Mouse (Mus musculus) midbrain, embryonic 14.5 days (tissue): Measurements from ENCODE around the gene Hoxc6. TPM values are rescaled to one million over a fixed set of nuclear protein-coding genes. Genes with fewer than 3 reads are reported as not detected.

Experiments
- ATAC-seq: fragments of 200-750 bp; cut with Nextera tagmentation; 2 replicates; pipeline ENCODE4 v1.8.0; 2017; ENCODE audit warnings: moderate number of reproducible peaks, moderate library complexity; ENCODE audit not compliant: low FRiP score, low TSS enrichment
- DNase-seq: peaks from one replicate; pipeline ENCODE4 v3.0.0-alpha.2; 2015
- H3K27ac ChIP-seq: fragments of 300-500 bp; sonication (generic); replicated peaks from 2 replicates; pipeline ENCODE4 v1.5.1; 2014; ENCODE audit warnings: mild to moderate bottlenecking, low read depth, low read length, moderate library complexity
- H3K27me3 ChIP-seq: fragments of 300-500 bp; sonication (generic); 2 replicates; pipeline ENCODE4 v1.6.1; 2014; ENCODE audit warnings: low read length, control low read depth, mixed read lengths; ENCODE audit not compliant: control insufficient read depth, insufficient read depth
- H3K36me3 ChIP-seq: fragments of 300-500 bp; sonication (generic); 2 replicates; pipeline ENCODE4 v1.6.1; 2014; ENCODE audit warnings: low read length, control low read depth; ENCODE audit not compliant: control insufficient read depth, insufficient read depth
- H3K4me1 ChIP-seq: fragments of 300-500 bp; sonication (generic); 2 replicates; pipeline ENCODE4 v1.6.1; 2014; ENCODE audit warnings: mild to moderate bottlenecking, antibody characterized with exemption, low read length, control low read depth; ENCODE audit not compliant: control insufficient read depth, insufficient read depth
- H3K4me2 ChIP-seq: fragments of 300-500 bp; sonication (generic); 2 replicates; pipeline ENCODE4 v1.6.1; 2014; ENCODE audit warnings: mild to moderate bottlenecking, low read length, moderate library complexity
- H3K4me3 ChIP-seq: fragments of 300-500 bp; sonication (generic); replicated peaks from 2 replicates; pipeline ENCODE4 v1.5.1; 2014; ENCODE audit warnings: low read depth, low read length
- H3K9ac ChIP-seq: fragments of 300-500 bp; sonication (generic); replicated peaks from 2 replicates; pipeline ENCODE4 v1.6.1; 2014; ENCODE audit warnings: mild to moderate bottlenecking, low read length, moderate library complexity
- H3K9me3 ChIP-seq: fragments of 300-500 bp; sonication (generic); 2 replicates; pipeline ENCODE4 v1.6.1; 2016; ENCODE audit warnings: low read length, control low read depth, mixed read lengths; ENCODE audit not compliant: control insufficient read depth
- WGBS: fragments of 180-500 bp; shearing (Covaris S2); extraction: QIAGEN DNeasy Blood & Tissue Kit; methylation state at CpG from one replicate; pipeline ENCODE4 v1.1.7; 2014; 5-methylcytosine and 5-hydroxymethylcytosine counted together
- polyA plus RNA-seq: library from polyadenylated mRNA; unstranded; fragments of >200 nt; fragmentation: Nextera tagmentation; extraction: Ambion mirVana; gene quantifications from 2 replicates; pipeline ENCODE4 v1.2.1, GENCODE M21; 2014

Hoxc6 gene
- polyA plus RNA-seq, 1 experiment from 2014 or later: not detected

GRCm38 (mm10) chr15:103002156-103002555 lies 4.1 kb downstream of the Hoxc6 start:
- H3K27me3 ChIP-seq: peaks cover 99% of the 10 kb centered on the region
- no peaks in the 10 kb centered on the region for H3K36me3 ChIP-seq
- DNase-seq (no peak), ATAC-seq (no peak)
- H3K4me1 ChIP-seq: no peaks in the 10 kb centered on the region
- no peaks in the 10 kb centered on the region for H3K9me3 ChIP-seq
- no peak overlapping the region for H3K4me3 ChIP-seq
- H3K4me2 ChIP-seq: no peak overlapping the region
- H3K27ac ChIP-seq: no peak overlapping the region
- no peak overlapping the region for H3K9ac ChIP-seq
- 11% methylated on average over 4 of the region's 4 CpGs for WGBS

- no peaks in the 10 kb centered on the region for H3K9me3 ChIP-seq
- 2% methylated on average over 13 of the region's 13 CpGs for WGBS
- H3K4me2 ChIP-seq: no peak overlapping the region
- H3K4me1 ChIP-seq: no peaks in the 10 kb centered on the region
- H3K27ac ChIP-seq: no peak overlapping the region
- no peak overlapping the region for H3K4me3 ChIP-seq
- H3K27me3 ChIP-seq: peaks cover 99% of the 10 kb centered on the region
- ATAC-seq (no peak), DNase-seq (no peak)
- H3K9ac ChIP-seq: no peak overlapping the region
- no peaks in the 10 kb centered on the region for H3K36me3 ChIP-seq
These were observed 4.9 kb downstream of the Hoxc6 start for GRCm38 (mm10) chr15:103002821-103003448.

DNA sequence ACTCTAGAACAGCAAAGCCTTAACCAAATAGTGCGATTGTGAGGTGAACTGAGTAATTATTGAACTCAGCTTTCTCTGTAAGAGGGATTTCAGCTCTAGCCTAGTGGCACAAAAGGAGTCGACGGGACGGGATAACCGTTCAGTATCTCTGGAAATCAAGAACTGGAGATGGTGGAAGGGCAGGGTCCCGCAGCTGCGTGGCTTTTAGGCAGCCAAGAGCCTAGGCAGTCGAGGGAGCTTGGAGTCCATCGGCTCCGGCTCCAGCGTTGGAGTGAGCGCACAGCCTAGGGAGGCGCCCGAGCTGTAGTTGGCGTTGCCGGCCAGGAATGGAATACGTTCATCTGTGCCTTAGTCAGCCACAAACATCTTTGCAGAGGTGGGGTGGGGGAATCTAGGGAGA lies 7.3 kb downstream of the Hoxc6 start:
- WGBS: 1% methylated on average over 17 of the region's 17 CpGs
- ATAC-seq (no peak), DNase-seq (no peak)

DNA sequence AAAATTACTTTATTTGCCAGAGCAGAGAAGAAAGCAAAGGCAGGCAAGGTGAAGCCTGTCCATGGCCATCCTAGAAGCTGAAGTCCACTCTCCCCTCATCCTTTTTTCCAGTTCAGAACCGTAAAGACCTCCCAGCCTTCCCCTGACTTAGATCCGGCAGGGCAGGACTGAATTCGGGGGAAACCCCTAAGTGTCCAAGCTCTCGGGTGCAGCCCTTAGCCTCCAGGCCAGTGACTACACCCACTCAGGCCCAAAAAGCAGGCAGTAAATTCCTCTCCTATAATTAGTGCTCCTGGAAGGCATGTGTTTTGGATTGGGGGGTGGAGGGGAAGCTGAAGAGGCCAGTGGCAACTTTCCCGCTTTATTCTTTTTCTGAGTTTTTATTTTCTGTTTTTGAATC lies 7.7 kb downstream of the Hoxc6 start:
- DNase-seq: no peak
- Histone ChIP-seq H3K4me2 (no peak overlapping the region), H3K4me3 (no peak overlapping the region), H3K9me3 (no peaks in the 10 kb centered on the region), H3K9ac (no peak overlapping the region), H3K27ac (no peak overlapping the region), H3K36me3 (no peaks in the 10 kb centered on the region), H3K27me3 (peaks cover 100% of the 10 kb centered on the region), H3K4me1 (no peaks in the 10 kb centered on the region)
- 3% methylated on average over 5 of the region's 5 CpGs for WGBS
- ATAC-seq: no peak

More for the DNA sequence above, 7.3 kb downstream of the Hoxc6 start:
- H3K4me2 ChIP-seq: no peak overlapping the region
- H3K27me3 ChIP-seq: peaks cover 100% of the 10 kb centered on the region
- no peak overlapping the region for H3K9ac ChIP-seq
- no peaks in the 10 kb centered on the region for H3K4me1 ChIP-seq
- H3K36me3 ChIP-seq: no peaks in the 10 kb centered on the region
- no peaks in the 10 kb centered on the region for H3K9me3 ChIP-seq
- no peak overlapping the region for H3K27ac ChIP-seq
- no peak overlapping the region for H3K4me3 ChIP-seq

GRCm38 (mm10) chr15:103006326-103006725 lies 8.3 kb downstream of the Hoxc6 start:
- Histone ChIP-seq H3K27ac (no peak overlapping the region), H3K4me1 (no peaks in the 10 kb centered on the region), H3K27me3 (peaks cover 100% of the 10 kb centered on the region), H3K9ac (no peak overlapping the region), H3K4me2 (no peak overlapping the region), H3K9me3 (no peaks in the 10 kb centered on the region), H3K4me3 (no peak overlapping the region), H3K36me3 (no peaks in the 10 kb centered on the region)
- no peak for DNase-seq
- no peak for ATAC-seq
- WGBS: 3% methylated on average over 1 of the region's 1 CpGs

DNA sequence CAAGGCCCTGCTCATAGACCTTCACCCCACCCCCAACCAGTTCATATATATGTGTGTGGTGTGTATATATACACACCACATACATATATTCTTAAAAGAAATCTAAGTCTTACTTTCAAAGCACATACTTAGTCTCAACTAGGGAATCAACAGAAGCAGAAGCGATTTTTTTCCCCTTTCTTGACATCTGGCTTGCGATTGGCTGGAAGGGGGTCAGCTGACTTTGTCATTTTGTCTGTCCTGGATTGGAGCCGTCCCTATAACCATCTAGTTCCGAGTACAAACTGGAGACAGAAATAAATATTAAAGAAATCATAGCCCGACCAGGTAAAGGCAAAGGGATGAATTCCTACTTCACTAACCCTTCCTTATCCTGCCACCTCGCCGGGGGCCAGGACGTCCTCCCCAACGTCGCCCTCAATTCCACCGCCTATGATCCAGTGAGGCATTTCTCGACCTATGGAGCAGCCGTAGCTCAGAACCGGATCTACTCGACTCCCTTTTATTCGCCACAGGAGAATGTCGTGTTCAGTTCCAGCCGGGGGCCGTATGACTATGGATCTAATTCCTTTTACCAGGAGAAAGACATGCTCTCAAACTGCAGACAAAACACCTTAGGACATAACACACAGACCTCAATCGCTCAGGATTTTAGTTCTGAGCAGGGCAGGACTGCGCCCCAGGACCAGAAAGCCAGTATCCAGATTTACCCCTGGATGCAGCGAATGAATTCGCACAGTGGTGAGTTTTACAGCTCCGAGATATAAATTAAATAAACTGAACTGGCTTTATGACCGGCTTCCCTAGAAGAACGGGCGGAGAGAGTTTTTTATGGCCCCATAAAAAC lies 11.4 kb downstream of the Hoxc6 start:
- no peak overlapping the region for H3K4me2 ChIP-seq
- H3K4me1 ChIP-seq: no peaks in the 10 kb centered on the region

DNA sequence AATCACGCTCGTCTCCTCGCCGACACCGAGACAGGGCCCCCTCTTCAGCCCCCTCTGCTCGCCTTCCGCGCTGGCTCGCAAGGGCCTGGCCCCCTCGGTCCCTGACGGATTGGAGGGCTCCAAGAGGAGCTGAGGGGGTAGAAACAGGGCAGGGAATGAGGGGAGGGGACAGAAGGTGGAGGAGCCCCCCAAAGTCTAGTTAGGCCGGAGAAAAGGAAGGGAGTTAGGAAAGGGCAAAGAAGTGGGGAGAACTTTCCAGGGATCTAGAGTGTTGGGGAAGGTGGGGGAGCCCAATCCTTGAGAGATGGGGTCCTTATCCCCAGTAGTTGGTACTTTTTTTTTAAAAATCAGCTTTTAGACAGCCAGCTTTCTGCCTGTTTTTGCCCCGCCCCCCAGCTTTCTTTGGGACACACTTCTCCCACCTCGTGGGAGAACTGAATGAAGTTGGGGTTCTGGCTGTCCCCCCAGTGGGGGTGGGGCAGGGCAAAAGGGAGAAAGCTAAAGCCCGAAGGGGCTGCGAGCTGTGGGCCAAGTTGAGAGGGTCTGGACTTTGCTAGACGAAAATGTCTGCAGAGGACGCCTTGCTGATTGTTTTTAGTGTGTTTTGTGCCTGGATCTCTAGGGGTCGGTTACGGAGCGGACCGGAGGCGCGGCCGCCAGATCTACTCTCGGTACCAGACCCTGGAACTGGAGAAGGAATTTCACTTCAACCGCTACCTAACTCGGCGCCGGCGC lies 12.2 kb downstream of the Hoxc6 start:
- Histone ChIP-seq H3K27me3 (peaks cover 98% of the 10 kb centered on the region), H3K4me3 (no peak overlapping the region)

More for the DNA sequence above, 11.4 kb downstream of the Hoxc6 start:
- no peak overlapping the region for H3K9ac ChIP-seq
- WGBS: 2% methylated on average over 27 of the region's 27 CpGs
- no peaks in the 10 kb centered on the region for H3K36me3 ChIP-seq
- H3K9me3 ChIP-seq: no peaks in the 10 kb centered on the region
- H3K27me3 ChIP-seq: peaks cover 98% of the 10 kb centered on the region
- DNase-seq (no peak), ATAC-seq (no peak)
- H3K27ac ChIP-seq: no peak overlapping the region
- no peak overlapping the region for H3K4me3 ChIP-seq

GRCm38 (mm10) chr15:103010847-103011555 lies 12.9 kb downstream of the Hoxc6 start:
- ATAC-seq (no peak), DNase-seq (no peak)
- Histone ChIP-seq H3K4me1 (no peaks in the 10 kb centered on the region), H3K4me2 (no peak overlapping the region), H3K27me3 (peaks cover 98% of the 10 kb centered on the region), H3K9ac (no peak overlapping the region), H3K4me3 (no peak overlapping the region), H3K9me3 (no peaks in the 10 kb centered on the region), H3K27ac (no peak overlapping the region), H3K36me3 (no peaks in the 10 kb centered on the region)
- under 1% methylated on average over 28 of the region's 28 CpGs for WGBS

More for the DNA sequence above, 12.2 kb downstream of the Hoxc6 start:
- no peak overlapping the region for H3K9ac ChIP-seq
- no peaks in the 10 kb centered on the region for H3K4me1 ChIP-seq
- ATAC-seq (no peak), DNase-seq (no peak)
- no peak overlapping the region for H3K4me2 ChIP-seq
- no peaks in the 10 kb centered on the region for H3K36me3 ChIP-seq
- 1% methylated on average over 31 of the region's 31 CpGs for WGBS
- H3K27ac ChIP-seq: no peak overlapping the region
- H3K9me3 ChIP-seq: no peaks in the 10 kb centered on the region
